Mouse (Mus musculus) cerebellum, adult 2 months (tissue): ENCODE data around the gene Klhl18. TPM values are rescaled to one million over a fixed set of nuclear protein-coding genes. Genes with fewer than 3 reads are reported as not detected.
A peak's percentile ranks its signal among the peaks of the same experiment; 100 is the strongest.

Experiments
- DNase-seq, 2 experiments: peaks; one replicate each; pipeline ENCODE4 v3.0.0; 2021
- H3K27ac ChIP-seq: fragments of 200-500 bp; 2 replicates; pipeline ENCODE4 v1.5.1; 2012; ENCODE audit warnings: low read length, control low read depth, inconsistent platforms; ENCODE audit not compliant: insufficient read depth
- H3K27me3 ChIP-seq: fragments of 200-500 bp; 2 replicates; pipeline ENCODE4 v1.6.1; 2012; ENCODE audit warnings: inconsistent platforms, mild to moderate bottlenecking, low read length, moderate library complexity; ENCODE audit not compliant: control insufficient read depth, insufficient read depth
- H3K4me1 ChIP-seq: fragments of 200-500 bp; 2 replicates; pipeline ENCODE4 v1.6.1; 2011; ENCODE audit warnings: low read length; ENCODE audit not compliant: control insufficient read depth, insufficient read depth
- H3K4me3 ChIP-seq: fragments of 200-500 bp; replicated peaks from 2 replicates; pipeline ENCODE3; 2011; ENCODE audit warnings: mild to moderate bottlenecking, low read depth, low read length, control low read depth; ENCODE audit not compliant: insufficient read depth
- CTCF ChIP-seq: fragments of 200-500 bp; IDR thresholded peaks from 2 replicates; pipeline ENCODE4 v1.5.1; 2011; ENCODE audit warnings: low read depth, mild to moderate bottlenecking, control low read depth, low read length, moderate library complexity, borderline replicate concordance; ENCODE audit not compliant: insufficient read depth
- POLR2A ChIP-seq: fragments of 200-500 bp; IDR thresholded peaks from 2 replicates; pipeline ENCODE4 v1.6.1; 2011; ENCODE audit warnings: low read length, control low read depth, borderline replicate concordance; ENCODE audit not compliant: insufficient read depth
- WGBS: fragments of 180-500 bp; shearing (Covaris S2); methylation state at CpG from one replicate; pipeline ENCODE4 v1.1.7; 2018; 5-methylcytosine and 5-hydroxymethylcytosine counted together
- polyA plus RNA-seq: library from polyadenylated mRNA; depleted of rRNA; stranded (reverse); fragments of >200 nt; gene quantifications from 2 replicates; pipeline ENCODE4 v1.2.3, GENCODE M21; 2012

Gene Klhl18
- polyA plus RNA-seq, 1 experiment = 25.9 TPM

DNA sequence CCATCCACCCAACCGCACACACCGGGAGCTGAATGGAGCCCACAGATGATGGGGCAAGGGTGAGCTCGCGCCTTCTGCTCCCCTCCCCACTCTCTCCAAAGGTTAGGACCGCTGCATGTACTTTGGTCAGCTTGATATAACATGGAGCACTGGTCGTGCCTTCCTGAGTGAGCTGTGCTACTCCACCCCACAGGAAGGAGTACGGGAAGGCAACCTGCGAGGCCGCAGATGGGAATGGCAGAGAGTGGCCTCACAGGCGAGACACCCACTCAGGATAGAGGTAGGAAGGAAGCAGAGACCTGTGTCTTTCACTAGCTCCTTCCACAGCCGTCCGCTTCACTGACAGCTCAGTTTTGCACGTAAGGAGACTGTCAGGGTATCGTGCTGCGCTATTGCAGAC lies 28.1 kb downstream of the Klhl18 start:
- WGBS = 80% methylated on average over 15 of the region's 15 CpGs
- no peak overlapping the region for H3K4me3 ChIP-seq
- DNase-seq = no peak
- TF ChIP-seq CTCF = no peak
- no peak for TF ChIP-seq POLR2A
- H3K27ac ChIP-seq = no peak overlapping the region
- H3K27me3 ChIP-seq = no peaks in the 10 kb centered on the region
- peaks cover 3% of the 10 kb centered on the region for H3K4me1 ChIP-seq

DNA sequence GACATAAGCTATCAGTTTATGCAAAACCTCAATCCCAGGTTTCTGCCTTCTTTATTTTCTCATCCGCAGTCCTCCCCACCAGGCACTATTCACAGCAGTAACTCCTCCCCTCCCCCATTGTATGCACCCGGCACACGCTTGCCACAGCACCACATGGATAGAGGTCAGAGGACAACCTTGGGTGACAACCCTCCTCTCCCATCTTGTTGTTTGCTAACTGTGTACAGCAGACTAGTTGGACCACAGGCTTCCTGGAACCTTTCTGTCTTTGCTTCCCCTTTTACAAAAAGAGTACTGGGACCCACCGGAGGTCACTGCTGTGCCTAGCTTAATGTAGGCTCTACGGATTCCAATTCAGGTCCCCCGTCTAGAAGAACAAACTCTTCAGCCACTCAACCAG lies 35.9 kb downstream of the Klhl18 start:
- no peak overlapping the region for H3K27ac ChIP-seq
- H3K27me3 ChIP-seq = no peaks in the 10 kb centered on the region
- no peaks in the 10 kb centered on the region; the same call in 1 of the 2 replicates for H3K4me1 ChIP-seq
- no peak for DNase-seq
- TF ChIP-seq POLR2A = no peak
- TF ChIP-seq CTCF = no peak
- WGBS = 91% methylated on average over 6 of the region's 6 CpGs
- no peak overlapping the region for H3K4me3 ChIP-seq

DNA sequence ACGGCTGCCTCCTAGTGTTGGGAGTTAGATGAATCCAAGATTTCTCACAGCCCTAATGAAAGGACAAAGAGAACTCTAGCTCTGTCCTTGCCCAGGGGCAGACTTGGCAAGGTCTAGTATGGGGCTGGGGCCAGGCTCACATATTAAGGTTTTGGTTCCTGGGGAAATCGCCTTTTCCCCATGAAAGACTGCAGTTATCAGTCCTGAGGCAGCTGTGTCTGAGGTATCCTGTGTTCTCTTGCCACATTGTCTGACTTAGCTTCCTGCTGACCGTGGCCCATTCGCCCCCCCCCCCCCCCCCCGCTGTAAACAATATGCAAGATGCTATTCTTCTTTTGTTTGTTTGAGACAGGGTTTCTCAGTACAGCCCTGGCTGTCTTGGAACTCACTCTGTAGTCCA lies 36.4 kb downstream of the Klhl18 start:
- DNase-seq = no peak
- no peak overlapping the region for H3K27ac ChIP-seq
- no peak overlapping the region for H3K4me3 ChIP-seq
- WGBS = 60% methylated on average over 5 of the region's 5 CpGs
- TF ChIP-seq POLR2A (no peak), CTCF (no peak)
- H3K4me1 ChIP-seq = no peaks in the 10 kb centered on the region; the same call in 1 of the 2 replicates
- no peaks in the 10 kb centered on the region for H3K27me3 ChIP-seq

DNA sequence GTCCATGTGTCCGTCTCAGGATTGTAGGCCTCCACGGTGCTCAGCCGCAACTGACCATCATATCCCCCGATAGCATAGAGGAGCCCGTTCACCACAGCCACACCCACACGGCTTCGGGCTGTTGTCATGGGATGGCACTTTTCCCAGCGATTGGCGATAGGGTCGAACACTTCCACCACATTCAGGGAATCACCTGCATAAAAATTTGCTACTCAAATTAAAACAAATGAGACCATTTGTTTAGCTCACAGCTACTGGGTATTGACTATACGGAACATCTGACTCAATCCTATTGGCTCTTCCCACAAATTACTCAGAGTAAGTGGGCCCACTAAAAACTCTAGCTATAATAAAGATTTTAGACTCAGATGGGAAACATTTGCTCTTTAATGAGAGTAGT lies 40.5 kb downstream of the Klhl18 start:
- 90% methylated on average over 11 of the region's 11 CpGs for WGBS
- Histone ChIP-seq H3K27me3 (no peaks in the 10 kb centered on the region), H3K4me3 (no peak overlapping the region), H3K27ac (no peak overlapping the region), H3K4me1 (no peaks in the 10 kb centered on the region; the same call in 1 of the 2 replicates)
- no peak for TF ChIP-seq POLR2A
- no peak for TF ChIP-seq CTCF
- no peak for DNase-seq

DNA sequence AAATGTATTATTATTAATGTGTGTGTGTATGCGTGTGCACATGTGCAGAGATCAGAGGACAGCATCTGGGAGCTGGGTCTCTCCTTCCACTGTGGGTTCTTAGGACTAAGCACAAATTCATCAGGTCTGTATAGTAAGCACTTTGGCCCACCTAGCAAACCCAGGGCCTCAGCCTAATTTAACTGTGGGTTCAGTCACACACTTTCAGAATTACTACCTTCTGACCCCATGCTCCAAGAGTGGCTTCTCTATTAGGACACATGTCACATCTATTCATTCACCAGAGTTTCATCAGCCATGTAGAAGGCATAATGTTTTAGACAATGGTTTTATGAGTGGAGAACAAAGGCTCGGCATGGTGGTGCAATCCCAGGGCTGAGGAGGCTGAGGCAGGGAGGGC lies 43.4 kb downstream of the Klhl18 start:
- no peak for TF ChIP-seq POLR2A
- TF ChIP-seq CTCF = no peak
- DNase-seq = no peak
- 96% methylated on average over 2 of the region's 2 CpGs for WGBS

DNA sequence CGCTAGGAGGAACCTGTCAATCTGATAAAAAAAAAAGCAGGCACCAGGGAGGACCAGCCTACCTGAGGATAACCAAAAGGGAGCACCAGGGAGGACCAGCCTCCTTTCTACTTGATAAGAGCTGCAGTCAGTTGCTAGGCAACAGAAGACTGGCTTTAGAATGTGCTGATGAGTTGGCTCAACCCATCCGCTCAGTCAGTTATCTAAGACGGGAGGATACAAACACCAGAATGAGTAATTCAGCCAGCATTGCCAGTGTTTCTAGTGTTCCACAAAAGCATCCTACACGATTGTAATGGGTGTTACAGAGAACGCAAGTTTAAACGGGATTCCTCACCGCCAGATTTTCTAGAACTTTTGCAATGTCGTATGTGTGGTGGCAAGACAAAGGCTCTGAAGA lies 45.3 kb downstream of the Klhl18 start:
- 64% methylated on average over 8 of the region's 8 CpGs for WGBS
- Histone ChIP-seq H3K27me3 (no peaks in the 10 kb centered on the region), H3K4me3 (no peak overlapping the region), H3K27ac (no peak overlapping the region), H3K4me1 (no peaks in the 10 kb centered on the region)
- TF ChIP-seq CTCF (no peak), POLR2A (no peak)
- DNase-seq = no peak

More for the DNA sequence above, 43.4 kb downstream of the Klhl18 start:
- Histone ChIP-seq H3K27ac (no peak overlapping the region), H3K4me3 (no peak overlapping the region), H3K27me3 (no peaks in the 10 kb centered on the region), H3K4me1 (no peaks in the 10 kb centered on the region)

DNA sequence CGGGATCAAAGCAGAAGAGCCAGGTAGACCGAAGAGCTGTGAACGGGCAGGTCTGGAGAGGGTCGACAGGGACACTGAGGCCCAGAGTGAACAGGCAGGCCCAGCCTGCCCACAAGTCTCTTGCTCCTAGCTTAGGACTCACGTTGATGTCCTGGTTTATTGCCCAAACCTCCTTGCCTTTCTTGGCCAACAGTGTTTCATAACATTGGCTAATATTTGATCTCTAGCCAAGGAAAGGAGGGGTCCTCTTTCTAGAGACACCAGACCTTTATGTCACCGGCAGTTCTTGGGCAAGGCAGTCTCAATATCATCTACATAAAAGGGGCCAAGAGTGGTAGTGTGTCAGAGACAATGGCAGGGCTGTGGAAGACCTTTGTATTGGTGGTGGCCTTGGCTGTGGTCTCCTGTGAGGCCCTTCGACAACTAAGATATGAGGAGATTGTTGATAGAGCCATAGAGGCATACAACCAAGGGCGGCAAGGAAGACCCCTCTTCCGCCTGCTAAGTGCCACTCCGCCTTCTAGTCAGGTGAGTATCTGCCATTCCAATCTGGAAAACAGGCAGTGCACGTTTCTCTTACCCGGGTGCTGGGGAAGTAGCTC lies 56.9 kb downstream of the Klhl18 start, which contains the start of gene Ngp:
Ngp (plus strand) TSS at position 237 of the 602 bp plus-strand sequence.
- 83% methylated on average over 12 of the region's 12 CpGs for WGBS
- Histone ChIP-seq H3K4me1 (no peaks in the 10 kb centered on the region), H3K4me3 (no peak within 1 kb of the TSS), H3K27ac (no peak within 1 kb of the TSS), H3K27me3 (no peaks in the 10 kb centered on the region)
- DNase-seq = no peak
- no peak for TF ChIP-seq CTCF
- no peak for TF ChIP-seq POLR2A

DNA sequence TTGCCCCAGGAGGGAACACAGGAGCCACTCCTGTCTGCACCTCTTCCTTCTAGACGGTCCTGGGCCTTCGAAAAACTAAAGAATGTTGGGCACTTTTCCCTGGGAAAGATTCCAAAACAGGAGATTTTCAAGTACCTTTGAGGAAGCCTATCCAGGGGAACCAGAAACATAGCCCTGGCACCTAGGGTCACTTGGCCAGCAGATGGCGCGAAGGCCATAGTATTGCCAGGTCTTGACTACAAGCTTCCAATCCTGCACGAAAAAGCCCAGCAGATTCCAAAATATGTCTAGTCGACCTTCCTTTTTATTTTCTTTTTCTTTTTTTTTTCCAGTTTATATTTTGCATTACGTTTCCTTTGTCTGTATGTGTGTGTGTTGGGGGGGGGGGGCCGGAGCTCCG lies 62.7 kb downstream of the Klhl18 start:
- WGBS = 36% methylated on average over 9 of the region's 9 CpGs

More for the DNA sequence above, 62.7 kb downstream of the Klhl18 start:
- H3K27ac ChIP-seq = no peak overlapping the region
- no peak for TF ChIP-seq POLR2A
- peak; percentile 60; the same call in 1 of the 2 replicates for TF ChIP-seq CTCF
- peak; percentile 39 to 43 for DNase-seq
- peaks cover 4% of the 10 kb centered on the region; the same call in 1 of the 2 replicates for H3K4me1 ChIP-seq
- no peak overlapping the region for H3K4me3 ChIP-seq
- H3K27me3 ChIP-seq = no peaks in the 10 kb centered on the region
